ENCODE assay signal across 8 mouse cellular contexts in genomic region chr1:79956121-79956520, GRCm38 (mm10).
A peak's percentile ranks its signal among the peaks of the same experiment; 100 is the strongest.
DNase-seq lines count a peak whose midpoint lies in the region; ATAC-seq lines count a peak whose summit lies in the region.

No protein-coding gene starts in this region.

- H3K9ac ChIP-seq in forebrain, embryonic 12.5 days = no peak overlapping the region

- intact Hi-C loops in left cerebral cortex, postnatal 10 days (cut with DNase I) = no loop called here

- H3K27ac ChIP-seq in forebrain, embryonic 12.5 days = no peak overlapping the region

- H3K4me2 ChIP-seq in forebrain, embryonic 12.5 days = no peak overlapping the region

- no peaks in the 10 kb centered on the region for H3K9me3 ChIP-seq in forebrain, embryonic 12.5 days

- H3K27me3 ChIP-seq in forebrain, embryonic 12.5 days = no peaks in the 10 kb centered on the region

- ATAC-seq in forebrain, embryonic 12.5 days (ENCODE audit: low FRiP score) = 0 out of 2 replicates have a peak, but pooled peaks have one; percentile 36
- peak; percentile 44 for ATAC-seq in megakaryocyte progenitor cell, adult 5-6 weeks (replicated peaks; ENCODE audit: poor library complexity)
- ATAC-seq in inflammation-experienced regulatory T-cells, adult 6 months = no peak

- H3K36me3 ChIP-seq in forebrain, embryonic 12.5 days (replicated peaks) = no peaks in the 10 kb centered on the region

- no peak overlapping the region for H3K4me3 ChIP-seq in forebrain, embryonic 12.5 days (replicated peaks)

- WGBS in forebrain, embryonic 12.5 days = 38% methylated on average over 1 of the region's 1 CpGs

- peak; percentile 63 for DNase-seq in adrenal gland, postnatal 10 days
- DNase-seq in adrenal gland, adult 2 months = no peak
- peak; percentile 51 to 67 for DNase-seq in left cerebral cortex, postnatal 10 days (ENCODE audit: extremely low spot score in 1 of 2, low spot score in 2 of 2)
- DNase-seq in left cerebral cortex, adult 18-20 months (ENCODE audit: low spot score in 2 of 2) = no peak
- DNase-seq in kidney, postnatal 10 days = peak; percentile 75

- no peaks in the 10 kb centered on the region for H3K4me1 ChIP-seq in forebrain, embryonic 12.5 days

Comparison
In these comparisons a context has a peak if more than half of its experiments do, and no peak if none do; other contexts are left out.
1. DNase-seq: peak in adrenal gland, postnatal 10 days (single experiment), left cerebral cortex, postnatal 10 days (2 of 2) and kidney, postnatal 10 days (single experiment); none in adrenal gland, adult 2 months (single experiment) and left cerebral cortex, adult 18-20 months (0 of 2).